27 mouse cellular contexts compared by ENCODE assay signal in genomic region chr9:18298301-18298700, GRCm38 (mm10). TPM values are rescaled to one million over a fixed set of nuclear protein-coding genes. Genes with fewer than 3 reads are reported as not detected.
DNase-seq lines count a peak whose midpoint lies in the region; ATAC-seq and TF ChIP-seq lines count a peak whose summit lies in the region.
"Had no signal": no experiment of that assay in that cellular context is flagged by ENCODE, and none has a peak within 500 bp of the region (broad histone marks: within the 10 kb centered on the region; RNA-seq: fewer than 3 reads in every experiment).

No protein-coding gene starts in this region.

- peaks cover 51% of the 10 kb centered on the region for H3K36me3 ChIP-seq in hindbrain, embryonic 13.5 days
- H3K36me3 ChIP-seq in hindbrain, embryonic 16.5 days (ENCODE audit: control insufficient read depth, insufficient read depth, low read length) = peaks cover 16% of the 10 kb centered on the region
- H3K36me3 ChIP-seq in midbrain, embryonic 13.5 days = peaks cover 51% of the 10 kb centered on the region
- H3K36me3 ChIP-seq in midbrain, postnatal 0 days (ENCODE audit: insufficient read depth, low read length) = peaks cover 21% of the 10 kb centered on the region
- peaks cover 43% of the 10 kb centered on the region for H3K36me3 ChIP-seq in neural tube, embryonic 15.5 days

- H3K9ac ChIP-seq in hindbrain, embryonic 13.5 days = no peak overlapping the region
- H3K9ac ChIP-seq in hindbrain, embryonic 16.5 days (ENCODE audit: low read depth, low read length) = no peak overlapping the region
- H3K9ac ChIP-seq in midbrain, embryonic 13.5 days (replicated peaks) = no peak overlapping the region
- H3K9ac ChIP-seq in midbrain, postnatal 0 days (replicated peaks; ENCODE audit: low read length, poor library complexity, severe bottlenecking) = no peak overlapping the region
- no peak overlapping the region for H3K9ac ChIP-seq in neural tube, embryonic 15.5 days (replicated peaks)
- H3K9ac ChIP-seq: embryonic facial prominence, embryonic 15.5 days; forebrain, embryonic 12.5 days; heart, embryonic 13.5 days; hindbrain, embryonic 15.5 days had no signal

- no peak overlapping the region for H3K4me3 ChIP-seq in hindbrain, embryonic 13.5 days
- H3K4me3 ChIP-seq in hindbrain, embryonic 16.5 days (ENCODE audit: low read length) = no peak overlapping the region
- H3K4me3 ChIP-seq in midbrain, embryonic 13.5 days (replicated peaks) = no peak overlapping the region
- no peak overlapping the region for H3K4me3 ChIP-seq in midbrain, postnatal 0 days (ENCODE audit: low read depth, low read length)
- H3K4me3 ChIP-seq in neural tube, embryonic 15.5 days (replicated peaks) = no peak overlapping the region
- H3K4me3 ChIP-seq: embryonic facial prominence, embryonic 15.5 days; forebrain, embryonic 12.5 days; heart, adult 2 months; heart, embryonic 10.5 days; heart, embryonic 13.5 days; hindbrain, embryonic 15.5 days had no signal

- H3K4me2 ChIP-seq in hindbrain, embryonic 13.5 days = no peak overlapping the region
- H3K4me2 ChIP-seq in hindbrain, embryonic 16.5 days (ENCODE audit: low read length) = no peak overlapping the region
- H3K4me2 ChIP-seq in midbrain, embryonic 13.5 days (replicated peaks) = no peak overlapping the region
- H3K4me2 ChIP-seq in midbrain, postnatal 0 days (ENCODE audit: low read depth, low read length, poor library complexity, severe bottlenecking) = no peak overlapping the region
- H3K4me2 ChIP-seq in neural tube, embryonic 15.5 days = no peak overlapping the region
- H3K4me2 ChIP-seq: embryonic facial prominence, embryonic 15.5 days; forebrain, embryonic 12.5 days; heart, embryonic 13.5 days; hindbrain, embryonic 15.5 days had no signal

- H3K4me1 ChIP-seq in hindbrain, embryonic 13.5 days (replicated peaks) = peaks cover 8% of the 10 kb centered on the region
- peaks cover 10% of the 10 kb centered on the region for H3K4me1 ChIP-seq in hindbrain, embryonic 16.5 days (ENCODE audit: control insufficient read depth, insufficient read depth, low read depth, low read length)
- peaks cover 17% of the 10 kb centered on the region for H3K4me1 ChIP-seq in midbrain, embryonic 13.5 days (replicated peaks)
- H3K4me1 ChIP-seq in midbrain, postnatal 0 days (ENCODE audit: insufficient read depth, low read length) = peaks cover 2% of the 10 kb centered on the region; the same call in 1 of the 2 replicates
- peaks cover 10% of the 10 kb centered on the region for H3K4me1 ChIP-seq in neural tube, embryonic 15.5 days

- no peak for DNase-seq in midbrain, postnatal 0 days (ENCODE audit: low spot score)
- DNase-seq in cerebellum, adult 11 months = no peak
- DNase-seq: adrenal gland, adult 2 months; adrenal gland, postnatal 14 days; cerebellum, adult 11-12 months; cerebellum, adult 8-10 months; cerebellum, postnatal 10 days; cerebellum, postnatal 36 days; embryo, embryonic 11 days; gastrocnemius, postnatal 10 days; gastrocnemius, postnatal 36 days; heart, adult 2 months; heart, postnatal 14 days; heart, postnatal 4 days had no signal

- TF ChIP-seq CTCF in midbrain, postnatal 0 days (IDR thresholded peaks at IDR 0.05) = no peak

- no peaks in the 10 kb centered on the region for H3K9me3 ChIP-seq in hindbrain, embryonic 13.5 days
- no peaks in the 10 kb centered on the region for H3K9me3 ChIP-seq in hindbrain, embryonic 16.5 days (ENCODE audit: control insufficient read depth, low read length)
- H3K9me3 ChIP-seq in midbrain, embryonic 13.5 days = no peaks in the 10 kb centered on the region
- H3K9me3 ChIP-seq in midbrain, postnatal 0 days (ENCODE audit: low read length) = no peaks in the 10 kb centered on the region
- H3K9me3 ChIP-seq in neural tube, embryonic 15.5 days (replicated peaks) = no peaks in the 10 kb centered on the region
- H3K9me3 ChIP-seq: embryonic facial prominence, embryonic 15.5 days; forebrain, embryonic 12.5 days; heart, embryonic 10.5 days; heart, embryonic 13.5 days; hindbrain, embryonic 15.5 days had no signal

- ATAC-seq in hindbrain, embryonic 13.5 days (ENCODE audit: low FRiP score) = peak; percentile 56; the same call in 1 of the 2 replicates
- no peak for ATAC-seq in hindbrain, embryonic 16.5 days
- ATAC-seq in midbrain, embryonic 13.5 days = peak; percentile 67; the same call in 1 of the 2 replicates
- ATAC-seq in midbrain, postnatal 0 days (ENCODE audit: low FRiP score) = no peak
- peak; percentile 45; the same call in 1 of the 2 replicates for ATAC-seq in neural tube, embryonic 15.5 days (ENCODE audit: low FRiP score)
- ATAC-seq: CD4-positive, CD25-positive, alpha-beta regulatory T cell, adult 4 months; forebrain, embryonic 16.5 days; inflammation-experienced regulatory T-cells, adult 6 months; intestine, embryonic 16.5 days had no signal

- H3K27me3 ChIP-seq in hindbrain, embryonic 13.5 days = no peaks in the 10 kb centered on the region
- no peaks in the 10 kb centered on the region for H3K27me3 ChIP-seq in hindbrain, embryonic 16.5 days (replicated peaks; ENCODE audit: control insufficient read depth, insufficient read depth, low read length)
- H3K27me3 ChIP-seq in midbrain, embryonic 13.5 days = no peaks in the 10 kb centered on the region
- no peaks in the 10 kb centered on the region for H3K27me3 ChIP-seq in midbrain, postnatal 0 days (ENCODE audit: insufficient read depth, low read length)
- no peaks in the 10 kb centered on the region for H3K27me3 ChIP-seq in neural tube, embryonic 15.5 days (replicated peaks)
- H3K27me3 ChIP-seq: embryonic facial prominence, embryonic 15.5 days; forebrain, embryonic 12.5 days; heart, embryonic 13.5 days; hindbrain, embryonic 15.5 days had no signal

- WGBS in hindbrain, embryonic 13.5 days = 94% methylated on average over 6 of the region's 6 CpGs
- 98% methylated on average over 6 of the region's 6 CpGs for WGBS in hindbrain, embryonic 16.5 days
- 90% methylated on average over 6 of the region's 6 CpGs for WGBS in midbrain, embryonic 13.5 days
- 91% methylated on average over 6 of the region's 6 CpGs for WGBS in midbrain, postnatal 0 days
- WGBS in neural tube, embryonic 15.5 days = 94% methylated on average over 6 of the region's 6 CpGs

- H3K27ac ChIP-seq in hindbrain, embryonic 13.5 days = no peak overlapping the region
- no peak overlapping the region for H3K27ac ChIP-seq in hindbrain, embryonic 16.5 days (ENCODE audit: low read depth, low read length)
- H3K27ac ChIP-seq in midbrain, embryonic 13.5 days = no peak overlapping the region
- no peak overlapping the region for H3K27ac ChIP-seq in midbrain, postnatal 0 days (ENCODE audit: low read depth, low read length)
- no peak overlapping the region for H3K27ac ChIP-seq in neural tube, embryonic 15.5 days (replicated peaks)
- H3K27ac ChIP-seq: embryonic facial prominence, embryonic 15.5 days; forebrain, embryonic 12.5 days; heart, adult 2 months; heart, embryonic 10.5 days; heart, embryonic 13.5 days; hindbrain, embryonic 15.5 days had no signal

RNA-seq across cellular contexts. Expression of gene Chordc1, which starts 6.4 kb away (rescaled TPM):
- 138 and 147 TPM in 2 replicates for polyA plus RNA-seq in hindbrain, embryonic 13.5 days (2015; fragmentation: Nextera tagmentation; extraction: Ambion mirVana)
- 115 and 116 TPM in 2 replicates for polyA plus RNA-seq in hindbrain, embryonic 16.5 days (2015; fragmentation: Nextera tagmentation; extraction: Ambion mirVana)
- polyA plus RNA-seq in midbrain, embryonic 13.5 days (2015; fragmentation: Nextera tagmentation; extraction: Ambion mirVana) = 141 and 148 TPM in 2 replicates
- 43.9 and 49.4 TPM in 2 replicates for total RNA-seq in midbrain, postnatal 0 days (2014; rRNA removed)
- polyA plus RNA-seq in midbrain, postnatal 0 days (2015; fragmentation: Nextera tagmentation; extraction: Ambion mirVana) = 56.1 and 60.6 TPM in 2 replicates
- 126 and 130 TPM in 2 replicates for polyA plus RNA-seq in neural tube, embryonic 15.5 days (2015; fragmentation: Nextera tagmentation; extraction: Ambion mirVana)

Comparison
In these comparisons a context has a peak if more than half of its experiments do, and no peak if none do; other contexts are left out.
1. ATAC-seq: peak in hindbrain, embryonic 13.5 days (single experiment), midbrain, embryonic 13.5 days (single experiment) and neural tube, embryonic 15.5 days (single experiment); none in hindbrain, embryonic 16.5 days (single experiment) and midbrain, postnatal 0 days (single experiment).